Mouse (Mus musculus) mouse trophoblast stem cell (cell line): ENCODE measurements around the gene Gm7173.

Source experiments
- in situ Hi-C, 2 experiments: fragments of 300-500 bp; cut with MseI, MboI; formaldehyde crosslinking; loops; 2 replicates in 1 of 2; 3 replicates in 1 of 2; pipeline ENCODE4 v1.15.1; 2025

Gm7173 gene

DNA sequence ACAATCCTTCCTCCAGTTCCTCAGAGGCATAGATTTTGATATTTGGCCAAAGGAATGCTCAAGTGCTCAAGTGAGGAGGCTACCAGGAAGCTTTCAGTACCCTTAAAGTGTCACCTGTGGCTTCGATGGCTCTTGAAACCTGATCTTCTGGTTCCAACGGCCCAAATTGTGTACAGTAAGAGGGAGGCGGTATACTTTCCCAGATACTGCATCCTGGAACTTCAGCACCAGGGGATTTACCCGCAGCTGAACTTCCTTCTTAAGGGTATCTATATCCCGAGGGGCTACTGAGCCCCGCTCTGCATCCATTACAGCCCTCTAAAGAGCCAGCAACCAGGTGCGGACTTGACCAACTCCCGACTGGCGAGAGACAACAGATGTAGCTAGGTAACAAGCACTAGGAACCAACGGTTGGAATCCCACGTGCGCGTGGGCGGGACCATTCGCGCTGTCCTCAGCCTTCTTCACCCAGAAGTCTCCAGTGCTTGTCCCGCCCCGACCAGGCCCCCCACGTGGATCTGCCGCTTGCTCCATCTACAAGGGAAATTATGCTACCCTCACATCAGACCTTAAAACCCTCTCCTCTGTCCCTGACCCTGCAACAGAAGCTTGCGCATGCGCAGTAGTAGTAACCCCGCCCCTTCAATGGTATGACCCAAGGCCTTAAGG, at the start of gene Gm7173:
Gm7173 (minus strand) TSS at position 309 of the 669 bp plus-strand sequence.
- in situ Hi-C loops = no loop called here

DNA sequence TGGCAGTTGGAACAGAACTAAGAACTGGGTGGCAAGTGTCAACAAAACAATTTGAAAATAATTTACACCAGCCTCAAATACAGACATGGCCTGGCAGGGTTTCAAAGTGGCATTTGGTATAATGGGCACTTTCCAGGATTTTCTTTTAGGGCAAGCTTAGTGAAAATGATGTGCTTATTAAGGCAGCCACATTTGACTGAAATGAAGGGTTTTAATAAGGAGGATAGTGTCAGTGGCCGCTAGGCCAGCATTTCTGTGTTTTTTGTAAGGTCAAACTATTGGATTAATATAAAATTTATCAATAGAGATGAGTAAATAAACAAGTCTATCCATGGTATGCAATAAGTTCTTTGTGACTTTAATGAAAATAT, 546 bp upstream of the Gm7173 start:
- in situ Hi-C loops = no loop called here

DNA sequence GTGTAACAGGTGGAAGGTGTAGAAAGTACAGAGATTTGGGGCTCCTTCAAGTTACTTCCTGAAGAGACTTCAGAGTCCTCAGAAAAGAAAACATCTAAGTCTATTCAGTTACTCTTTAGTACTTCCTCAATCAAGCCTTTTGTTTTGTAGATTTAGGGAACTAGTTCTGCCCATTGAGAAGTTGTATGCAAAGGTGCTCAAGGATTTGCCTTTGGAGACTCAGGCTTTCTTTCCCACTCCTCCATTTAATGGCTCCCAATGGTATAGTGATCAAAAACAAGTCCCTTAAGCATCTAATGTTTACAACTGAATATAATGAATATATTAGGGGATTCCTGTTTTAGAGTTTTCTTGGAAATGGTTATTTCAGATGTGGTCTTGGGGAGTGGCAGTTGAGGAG, 200.3 kb downstream of the Gm7173 start:
- in situ Hi-C loops = no loop called here
